Mouse (Mus musculus): ENCODE measurements around the gene Riok1.

GRCm38 (mm10) chr13:38012436-38012835 is 24.4 kb upstream of the Riok1 start:
- TF ChIP-seq CTCF (IDR thresholded peaks at IDR 0.05; ENCODE audit: low read depth, low read length) (no peak), TAL1 (conservative IDR thresholded peaks at IDR 0.05; ENCODE audit: low read depth, low read length) (no peak), GATA1 (IDR thresholded peaks at IDR 0.05; ENCODE audit: borderline replicate concordance, low read length) (no peak), POLR2AphosphoS5 (IDR thresholded peaks at IDR 0.05; ENCODE audit: insufficient replicate concordance, low read depth, low read length) (no peak)
